Mouse (Mus musculus): Measurements from ENCODE around the gene Gmip.

Gene Gmip

GRCm38 (mm10) chr8:69864180-69864579 lies 55.7 kb downstream of the Gmip start:
- DNase-seq = no peak

GRCm38 (mm10) chr8:69867696-69868326 lies 59.3 kb downstream of the Gmip start:
- DNase-seq = no peak

DNA sequence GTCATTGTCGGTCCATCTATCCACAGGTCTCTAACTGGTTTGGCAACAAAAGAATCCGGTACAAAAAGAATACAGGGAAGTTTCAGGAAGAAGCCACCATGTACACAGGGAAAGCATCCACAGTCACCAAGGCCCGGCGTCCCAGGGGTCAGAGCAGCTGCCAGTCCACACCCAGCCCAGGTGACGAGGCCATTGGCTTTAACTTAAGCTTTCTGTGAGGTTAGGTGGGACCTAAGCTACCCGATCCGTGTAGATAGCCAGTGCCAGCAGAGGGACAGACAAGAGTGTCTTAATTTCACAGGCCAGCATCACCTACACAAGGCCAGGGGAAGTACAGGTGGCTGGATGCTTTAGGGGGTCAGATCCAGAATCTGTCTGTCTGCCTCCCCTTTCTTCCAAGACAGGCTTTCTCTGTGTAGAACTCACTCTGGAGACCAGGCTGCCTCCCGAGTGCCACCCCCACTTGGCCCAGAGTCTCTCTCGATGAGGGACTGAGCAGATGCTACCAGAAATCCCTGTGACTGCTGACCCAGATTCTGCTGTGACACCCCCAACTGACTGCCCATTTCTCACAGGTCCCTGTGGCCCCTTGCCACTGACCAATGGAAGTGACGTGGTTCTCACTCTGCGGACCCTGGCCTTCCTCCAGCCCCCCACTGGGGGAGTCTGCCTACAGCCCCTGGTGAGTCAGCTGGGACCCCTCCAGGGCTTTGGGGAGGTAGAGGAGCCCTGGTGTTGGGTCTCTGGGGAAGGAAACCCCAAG lies 61.7 kb downstream of the Gmip start:
- no peak for DNase-seq

GRCm38 (mm10) chr8:69870907-69871306 lies 62.4 kb downstream of the Gmip start:
- DNase-seq = no peak

Data from right cerebral cortex, postnatal 25 days (tissue).